Mouse (Mus musculus): ENCODE measurements around the gene Tspan9.

Gene Tspan9

DNA sequence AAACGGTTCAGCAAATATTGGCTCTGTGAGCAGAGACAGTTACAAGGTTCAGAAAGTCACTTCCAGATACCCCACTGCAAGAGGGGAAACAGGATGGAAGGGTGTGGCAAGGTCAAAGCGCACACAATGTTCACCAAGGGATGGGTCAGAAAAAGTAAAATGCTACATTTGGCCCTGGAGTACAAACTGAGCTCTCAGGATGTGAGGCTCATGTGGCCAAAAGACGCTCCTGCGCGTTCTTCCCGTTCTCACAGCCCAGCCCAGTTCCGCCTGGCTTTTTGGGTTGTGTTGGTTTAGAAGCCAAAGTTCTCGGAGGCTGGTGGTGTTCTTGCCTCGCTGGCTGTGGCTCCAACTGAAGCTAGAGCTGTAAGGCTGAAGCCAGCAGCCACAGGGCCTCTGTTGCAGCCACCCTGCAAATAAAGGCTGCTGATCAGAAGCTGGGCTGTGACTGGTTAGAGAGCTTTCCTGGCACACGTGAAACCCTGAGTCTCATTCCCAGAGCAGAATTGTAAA is 9.7 kb downstream of the Tspan9 start:
- DNase-seq (ENCODE audit: low spot score in 2 of 2), result no peak

DNA sequence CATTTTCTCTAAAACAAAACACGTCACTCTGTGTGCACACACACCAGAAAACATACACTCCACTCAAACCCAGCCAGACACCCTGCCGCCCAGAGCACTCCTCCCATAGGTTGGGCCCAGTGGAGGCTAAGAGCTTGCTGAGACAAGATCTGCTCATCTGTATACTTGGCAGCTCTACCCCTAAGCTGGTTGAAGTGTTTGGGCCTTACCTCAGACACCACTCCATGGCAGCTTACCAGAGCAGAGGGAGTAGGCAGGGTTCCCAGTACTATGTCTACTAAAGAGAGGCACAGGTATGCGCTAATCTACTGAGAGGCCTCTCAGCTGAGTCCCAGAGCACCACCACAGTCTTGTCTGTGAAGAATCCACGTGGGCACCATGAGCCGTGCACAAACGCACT is 10.8 kb downstream of the Tspan9 start:
- DNase-seq (ENCODE audit: low spot score in 2 of 2), result no peak

DNA sequence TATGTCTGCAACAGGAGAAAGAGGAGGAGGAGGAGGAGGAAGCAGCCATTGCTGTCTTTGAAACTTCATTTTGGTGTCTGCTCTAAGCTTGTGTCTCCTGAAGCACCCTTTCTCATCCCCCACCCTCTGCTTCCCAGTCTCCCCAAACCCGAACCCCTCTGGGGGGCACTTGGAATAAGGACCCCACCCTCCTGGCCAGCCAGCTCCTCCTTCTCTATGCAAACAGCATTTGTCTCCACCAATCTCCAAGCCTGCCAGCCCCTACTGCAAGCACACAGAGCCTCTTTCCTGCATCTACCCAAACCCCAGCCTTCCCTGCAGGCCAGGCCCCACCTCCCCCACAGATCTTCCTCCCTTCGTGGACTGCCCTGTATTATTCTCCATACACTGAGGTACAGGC is 12.0 kb downstream of the Tspan9 start:
- DNase-seq (ENCODE audit: low spot score in 2 of 2), result no peak

GRCm38 (mm10) chr6:128130686-128131085 is 12.7 kb downstream of the Tspan9 start:
- DNase-seq (ENCODE audit: low spot score in 2 of 2), result no peak

GRCm38 (mm10) chr6:128129382-128129781 is 14.0 kb downstream of the Tspan9 start:
- DNase-seq (ENCODE audit: low spot score in 2 of 2), result no peak

DNA sequence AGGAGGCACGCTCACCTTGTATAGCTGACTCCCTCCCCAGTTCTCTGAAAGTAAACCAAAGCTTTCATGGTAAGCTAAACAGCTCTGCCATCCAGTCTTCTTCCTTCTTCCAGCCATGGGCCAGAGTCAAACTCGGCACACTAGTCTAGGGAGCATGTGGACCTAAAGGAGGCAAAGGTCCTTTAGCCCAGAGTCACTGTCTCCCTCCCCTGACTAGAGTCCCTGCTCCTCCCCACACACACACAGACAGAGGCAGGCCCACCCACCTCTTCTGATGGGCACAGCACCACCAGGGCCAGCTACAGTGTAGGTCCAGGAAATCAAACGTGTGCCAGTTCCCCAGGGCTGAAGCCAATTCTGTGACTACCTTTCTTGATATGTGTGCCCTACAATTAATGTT is 16.1 kb downstream of the Tspan9 start:
- no peak for DNase-seq (ENCODE audit: low spot score in 2 of 2)

GRCm38 (mm10) chr6:128126876-128127275 is 16.5 kb downstream of the Tspan9 start:
- no peak for DNase-seq (ENCODE audit: low spot score in 2 of 2)

- DNase-seq (ENCODE audit: low spot score in 2 of 2), result no peak
These were observed 17.9 kb downstream of the Tspan9 start for GRCm38 (mm10) chr6:128125464-128125863.

- no peak for DNase-seq (ENCODE audit: low spot score in 2 of 2)
These were observed 19.0 kb downstream of the Tspan9 start for GRCm38 (mm10) chr6:128124222-128124971.

- no peak for DNase-seq (ENCODE audit: low spot score in 2 of 2)
These were observed 21.3 kb downstream of the Tspan9 start for GRCm38 (mm10) chr6:128122127-128122526.

DNA sequence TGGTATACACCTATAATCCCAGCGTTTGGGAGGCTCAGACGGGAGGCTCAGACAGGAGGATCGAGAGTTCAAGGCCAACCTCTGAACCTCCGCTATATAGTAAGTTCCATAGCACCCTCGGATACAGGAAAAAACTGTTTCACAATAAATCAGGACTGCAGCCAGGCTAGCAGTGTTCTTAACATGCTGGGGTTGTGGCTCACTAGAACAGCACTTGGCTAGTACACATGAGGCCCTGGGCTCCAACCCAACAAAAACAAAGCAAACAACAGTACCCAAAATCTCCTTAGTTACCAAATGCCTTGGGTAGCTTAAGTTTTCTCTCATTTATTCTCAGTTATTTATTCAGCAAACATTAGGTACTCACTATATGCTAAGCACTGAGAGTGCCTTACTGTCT is 21.7 kb downstream of the Tspan9 start:
- DNase-seq (ENCODE audit: low spot score in 2 of 2), result no peak

DNA sequence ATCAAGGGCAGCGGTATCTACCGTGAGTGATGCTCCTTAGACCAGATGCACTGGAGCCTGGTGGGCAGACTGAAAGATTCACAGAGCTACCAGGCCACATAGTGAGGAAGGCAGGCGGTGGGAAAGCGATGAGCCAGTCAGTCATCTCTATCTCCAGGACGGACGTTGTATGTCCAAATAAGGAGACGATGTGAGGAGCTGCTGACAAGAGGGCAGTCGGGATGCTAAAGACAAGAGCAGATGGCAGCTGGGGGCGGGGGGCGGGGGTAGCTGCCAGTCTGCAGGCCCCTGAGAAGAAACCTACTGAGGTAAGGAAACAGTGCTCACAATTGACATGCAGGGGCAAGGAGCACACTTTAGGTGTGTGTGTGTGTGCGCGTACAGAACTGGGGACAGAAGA is 22.6 kb downstream of the Tspan9 start:
- DNase-seq (ENCODE audit: low spot score in 2 of 2), result no peak

DNA sequence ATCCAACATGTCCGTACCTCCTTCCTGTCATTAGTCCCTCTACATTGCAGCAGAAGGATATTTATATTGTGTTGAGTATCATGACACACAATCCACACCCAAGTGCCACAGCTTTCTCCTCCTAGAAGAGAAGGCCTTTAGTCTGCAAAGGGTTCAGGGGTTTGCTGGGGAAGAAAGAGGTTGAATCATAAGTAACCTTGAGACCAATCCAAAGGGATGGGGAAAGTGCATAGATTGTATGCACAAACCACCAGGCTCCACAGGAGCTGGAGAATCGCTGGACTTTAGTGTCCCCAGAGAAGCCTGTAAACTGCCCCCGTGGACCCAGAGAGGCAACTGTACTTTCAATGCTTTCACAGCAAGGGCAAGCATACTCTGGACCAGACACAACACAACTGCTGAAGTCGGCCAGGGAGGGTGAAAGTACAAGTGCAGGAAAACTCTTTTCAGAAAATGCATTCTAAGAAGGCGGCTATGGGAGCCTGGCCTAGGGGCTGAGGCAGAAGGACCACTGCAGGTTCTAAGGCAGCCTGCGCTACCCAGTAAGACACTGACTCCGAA is 24.6 kb downstream of the Tspan9 start:
- no peak for DNase-seq (ENCODE audit: low spot score in 2 of 2)

- DNase-seq (ENCODE audit: low spot score in 2 of 2), result no peak
These were observed 26.4 kb downstream of the Tspan9 start for GRCm38 (mm10) chr6:128116836-128117542.

- no peak for DNase-seq (ENCODE audit: low spot score in 2 of 2)
These were observed 27.1 kb downstream of the Tspan9 start for GRCm38 (mm10) chr6:128116344-128116743.

GRCm38 (mm10) chr6:128115121-128115520 is 28.3 kb downstream of the Tspan9 start:
- no peak for DNase-seq (ENCODE audit: low spot score in 2 of 2)

DNA sequence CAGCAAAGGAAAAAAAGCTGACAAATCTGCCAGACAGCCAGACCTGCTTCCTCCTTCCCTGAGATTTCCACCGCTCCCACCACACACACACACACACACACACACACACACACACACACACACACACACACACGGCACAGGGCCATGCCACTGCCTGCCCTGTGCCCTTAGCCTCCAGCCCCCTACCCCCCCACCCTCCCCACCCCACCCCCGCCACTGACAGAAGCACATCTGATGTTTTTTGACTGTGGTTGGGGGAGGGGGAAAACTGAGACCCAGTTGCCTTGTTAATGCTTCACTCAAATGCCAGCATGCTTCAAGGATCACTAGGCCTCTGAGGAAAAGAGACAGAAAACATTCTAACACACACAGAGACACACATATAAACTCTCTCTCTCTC is 30.8 kb downstream of the Tspan9 start:
- DNase-seq (ENCODE audit: low spot score in 2 of 2), result no peak

DNA sequence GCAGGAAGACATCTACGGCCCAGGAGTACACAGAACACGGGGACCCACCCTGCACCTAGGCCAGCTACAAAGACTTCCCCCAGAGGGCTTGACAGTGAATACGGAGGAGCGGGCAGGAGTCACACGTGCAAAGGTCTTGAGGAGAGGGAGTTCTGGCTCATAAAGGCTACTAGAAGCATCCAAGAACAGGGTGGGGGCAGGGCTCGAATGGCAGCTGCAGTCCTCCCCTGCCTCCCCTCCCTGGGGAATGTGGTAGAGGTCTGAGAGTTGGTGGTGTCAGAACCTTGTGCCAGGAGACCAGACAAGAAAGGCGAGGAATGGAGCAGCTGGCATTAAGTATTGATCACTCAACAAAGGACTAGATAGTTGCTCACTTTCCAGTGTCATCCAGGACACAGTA is 31.6 kb downstream of the Tspan9 start:
- DNase-seq (ENCODE audit: low spot score in 2 of 2), result no peak

- no peak for DNase-seq (ENCODE audit: low spot score in 2 of 2)
These were observed 34.9 kb downstream of the Tspan9 start for GRCm38 (mm10) chr6:128108324-128109035.

- DNase-seq (ENCODE audit: low spot score in 2 of 2), result no peak
These were observed 35.7 kb downstream of the Tspan9 start for GRCm38 (mm10) chr6:128107698-128108097.

DNA sequence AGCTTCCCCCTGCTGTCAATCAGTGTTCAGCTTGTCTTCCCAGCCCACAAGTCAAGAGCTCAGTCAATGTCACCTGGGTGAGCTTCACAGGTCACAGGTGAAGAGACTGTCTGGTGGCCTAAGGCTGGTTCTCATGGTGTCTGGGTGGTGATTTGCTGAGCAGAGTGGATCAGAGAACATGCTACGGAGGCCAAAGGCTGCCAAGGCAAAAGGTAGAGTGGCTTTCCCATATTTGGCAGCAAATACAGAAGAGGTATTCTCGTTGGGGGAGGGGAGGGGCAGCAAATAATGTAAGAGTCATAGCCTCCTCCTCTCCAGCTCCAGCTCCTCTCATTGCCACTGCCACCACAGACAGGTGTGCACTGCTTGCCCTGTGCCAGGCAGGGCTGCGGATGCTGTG is 37.2 kb downstream of the Tspan9 start:
- no peak for DNase-seq (ENCODE audit: low spot score in 2 of 2)

DNA sequence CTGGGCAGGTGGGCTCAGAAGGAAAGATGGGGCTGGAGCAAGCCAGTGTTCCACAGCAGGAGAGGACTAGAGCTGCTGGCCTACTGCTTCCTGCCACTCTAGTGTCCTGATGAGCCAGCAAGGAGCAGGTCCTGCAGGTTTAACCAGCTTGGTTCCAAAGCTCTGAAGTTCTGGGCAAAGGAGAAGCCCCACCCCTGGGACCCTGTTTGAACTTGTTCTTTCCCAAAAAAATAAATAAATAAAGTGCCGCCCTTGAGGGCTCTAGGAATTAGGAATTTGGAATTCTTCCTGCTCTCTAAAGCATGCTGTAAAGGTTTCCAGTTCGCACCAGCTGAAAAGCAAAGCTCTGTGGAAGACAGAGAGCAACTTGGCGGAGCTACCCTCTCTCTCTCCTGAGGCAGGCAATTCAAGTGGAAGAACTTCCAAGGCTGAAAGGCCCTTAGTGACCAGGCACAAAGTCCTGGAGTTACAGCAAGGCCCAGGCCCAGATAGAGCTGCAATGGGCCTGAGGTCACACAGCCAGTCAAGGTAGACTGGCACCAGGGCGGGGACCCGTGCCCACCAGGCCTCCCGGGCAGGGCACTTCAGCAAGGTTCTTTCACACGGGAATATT is 38.6 kb downstream of the Tspan9 start:
- no peak for DNase-seq (ENCODE audit: low spot score in 2 of 2)

Data from spleen, postnatal 10 days (tissue).